Mouse (Mus musculus): ENCODE data around the gene Tns2. TPM values are rescaled to one million over a fixed set of nuclear protein-coding genes. Genes with fewer than 3 reads are reported as not detected.
A peak's percentile ranks its signal among the peaks of the same experiment; 100 is the strongest.

The Tns2 gene
- total and polyA plus RNA-seq, 3 experiments: 0.42 to 3.1 TPM; not detected in 1

GRCm38 (mm10) chr15:102074070-102074731 is 26.0 kb upstream of the Tns2 start:
- peak overlapping the region; percentile 79 for H3K27ac ChIP-seq (ENCODE audit: control insufficient read depth, low read depth, low read length)
- peak overlapping the region; percentile 94 for H3K9ac ChIP-seq (ENCODE audit: control insufficient read depth, low read depth, low read length, poor library complexity, severe bottlenecking)
- H3K9me3 ChIP-seq (replicated peaks; ENCODE audit: insufficient read depth, low read length): no peaks in the 10 kb centered on the region
- peaks cover 19 to 57% of the 10 kb centered on the region in 2 experiments for H3K36me3 ChIP-seq (ENCODE audit: control insufficient read depth in 1 of 2, insufficient read depth in 2 of 2, low read length in 2 of 2)
- DNase-seq (ENCODE audit: low read depth, low spot score): peak; percentile 83
- H3K79me2 ChIP-seq (ENCODE audit: control insufficient read depth, insufficient read depth, low read length, poor library complexity): peaks cover 56% of the 10 kb centered on the region
- peak overlapping the region; percentile 90 to 92 for H3K4me3 ChIP-seq (ENCODE audit: control insufficient read depth in 1 of 2, insufficient read depth in 1 of 2, low read depth in 2 of 2, low read length in 2 of 2)
- H3K4me1 ChIP-seq (ENCODE audit: control insufficient read depth in 1 of 2, insufficient read depth in 2 of 2, low read length in 2 of 2): peaks cover 13 to 38% of the 10 kb centered on the region in 2 experiments
- no peaks in the 10 kb centered on the region for H3K27me3 ChIP-seq (ENCODE audit: control insufficient read depth in 1 of 2, insufficient read depth in 2 of 2, low read length in 2 of 2)
- TF ChIP-seq GATA1 (IDR thresholded peaks at IDR 0.05; ENCODE audit: low read depth, low read length): no peak
- TF ChIP-seq SMC3 (IDR thresholded peaks at IDR 0.05; ENCODE audit: low read depth, low read length): no peak
- no peak for TF ChIP-seq GABPA (IDR thresholded peaks at IDR 0.05; ENCODE audit: low read depth, low read length)
- TF ChIP-seq RCOR1 (IDR thresholded peaks at IDR 0.05; ENCODE audit: low read depth, low read length): 0 out of 2 replicates have a peak, but pooled peaks have one; percentile 14
- TF ChIP-seq MXI1 (IDR thresholded peaks at IDR 0.05; ENCODE audit: low read depth, low read length): peak; percentile 99
- TF ChIP-seq MYC (IDR thresholded peaks at IDR 0.05; ENCODE audit: low read depth, low read length): peak; percentile 100
- 0 out of 2 replicates have a peak, but pooled peaks have one; percentile 9 for TF ChIP-seq UBTF (IDR thresholded peaks at IDR 0.05; ENCODE audit: borderline replicate concordance, insufficient read depth, low read depth, low read length)
- TF ChIP-seq TAL1 (IDR thresholded peaks at IDR 0.05; ENCODE audit: low read length): no peak
- TF ChIP-seq MAFK (IDR thresholded peaks at IDR 0.05; ENCODE audit: borderline replicate concordance, low read depth, low read length): no peak
- TF ChIP-seq BHLHE40 (IDR thresholded peaks at IDR 0.05; ENCODE audit: borderline replicate concordance, low read depth, low read length): peak; percentile 25; the same call in 1 of the 2 replicates
- no peak for TF ChIP-seq CTCF (IDR thresholded peaks at IDR 0.05 in 2 of 3, conservative IDR thresholded peaks at IDR 0.05 in 1 of 3; ENCODE audit: control insufficient read depth in 1 of 3, insufficient read depth in 1 of 3, low read depth in 2 of 3, low read length in 3 of 3, poor library complexity in 1 of 3, severe bottlenecking in 1 of 3)
- TF ChIP-seq RAD21 (IDR thresholded peaks at IDR 0.05; ENCODE audit: low read depth, low read length): no peak
- peak; percentile 87 for TF ChIP-seq SIN3A (IDR thresholded peaks at IDR 0.05; ENCODE audit: low read length)
- TF ChIP-seq POLR2AphosphoS2 (IDR thresholded peaks at IDR 0.05; ENCODE audit: low read length): peak; percentile 89
- peak in 1 of 2 experiments; percentile 51; a peak in 2 of 4 replicates for TF ChIP-seq EP300 (IDR thresholded peaks at IDR 0.05; ENCODE audit: low read depth in 1 of 2, low read length in 2 of 2)
- TF ChIP-seq USF2 (IDR thresholded peaks at IDR 0.05; ENCODE audit: borderline replicate concordance in 1 of 2, insufficient read depth in 1 of 2, low read depth in 1 of 2, low read length in 2 of 2): no peak
- TF ChIP-seq ZKSCAN1 (IDR thresholded peaks at IDR 0.05; ENCODE audit: low read depth, low read length): no peak
- TF ChIP-seq USF1 (IDR thresholded peaks at IDR 0.05; ENCODE audit: low read depth, low read length): peak; percentile 54; the same call in 1 of the 2 replicates
- TF ChIP-seq POLR2AphosphoS5 (IDR thresholded peaks at IDR 0.05; ENCODE audit: borderline replicate concordance, low read depth, low read length): no peak
- peak; percentile 96 for TF ChIP-seq MAX (IDR thresholded peaks at IDR 0.05; ENCODE audit: low read length)
- TF ChIP-seq NELFE (IDR thresholded peaks at IDR 0.05; ENCODE audit: low read depth, low read length): peak; percentile 64
- 0 out of 2 replicates have a peak, but pooled peaks have one; percentile 6 for TF ChIP-seq TCF12 (IDR thresholded peaks at IDR 0.05; ENCODE audit: low read depth, low read length)
- no peak for TF ChIP-seq ELF1 (IDR thresholded peaks at IDR 0.05; ENCODE audit: low read depth, low read length)
- TF ChIP-seq KAT2A (conservative IDR thresholded peaks at IDR 0.05; ENCODE audit: low read depth, low read length): no peak
- TF ChIP-seq ZNF384 (IDR thresholded peaks at IDR 0.05; ENCODE audit: low read depth, low read length): no peak
- TF ChIP-seq ZC3H11A (IDR thresholded peaks at IDR 0.05; ENCODE audit: low read depth, low read length): no peak
- peak; percentile 12; the same call in 1 of the 2 replicates for TF ChIP-seq MAZ (IDR thresholded peaks at IDR 0.05; ENCODE audit: low read depth, low read length)
- no peak for TF ChIP-seq TBP (IDR thresholded peaks at IDR 0.05; ENCODE audit: low read depth, low read length)
- TF ChIP-seq POLR2A (IDR thresholded peaks at IDR 0.05; ENCODE audit: control insufficient read depth in 1 of 2, insufficient read depth in 1 of 2, low read depth in 1 of 2, low read length in 2 of 2, poor library complexity in 1 of 2): peak in 1 of 2 experiments; percentile 32; a peak in 3 of 4 replicates
- TF ChIP-seq HCFC1 (IDR thresholded peaks at IDR 0.05; ENCODE audit: low read depth, low read length): no peak
- TF ChIP-seq MEF2A (IDR thresholded peaks at IDR 0.05; ENCODE audit: extremely low read depth, insufficient replicate concordance, low read depth, low read length, poor library complexity, severe bottlenecking): no peak
- TF ChIP-seq ZMIZ1 (IDR thresholded peaks at IDR 0.05; ENCODE audit: low read depth, low read length): peak; percentile 59; the same call in 1 of the 2 replicates
- TF ChIP-seq CHD2 (IDR thresholded peaks at IDR 0.05; ENCODE audit: low read length): peak; percentile 89
- peak; percentile 82 for TF ChIP-seq NRF1 (IDR thresholded peaks at IDR 0.05; ENCODE audit: insufficient read depth, low read depth, low read length, poor library complexity, severe bottlenecking)
- no peak for TF ChIP-seq E2F4 (IDR thresholded peaks at IDR 0.05; ENCODE audit: borderline replicate concordance, low read depth, low read length)
- TF ChIP-seq MYB (IDR thresholded peaks at IDR 0.05; ENCODE audit: low read depth, low read length): no peak; the same call in 1 of the 2 replicates

Data from MEL (cell line).